Mouse (Mus musculus) layer of hippocampus, adult 9-10 months (tissue): ENCODE measurements around the gene Pgam2.

ENCODE experiments used
- DNase-seq: peaks from one replicate; pipeline ENCODE4 v3.0.0; 2022; ENCODE audit warnings: low spot score

Gene Pgam2

DNA sequence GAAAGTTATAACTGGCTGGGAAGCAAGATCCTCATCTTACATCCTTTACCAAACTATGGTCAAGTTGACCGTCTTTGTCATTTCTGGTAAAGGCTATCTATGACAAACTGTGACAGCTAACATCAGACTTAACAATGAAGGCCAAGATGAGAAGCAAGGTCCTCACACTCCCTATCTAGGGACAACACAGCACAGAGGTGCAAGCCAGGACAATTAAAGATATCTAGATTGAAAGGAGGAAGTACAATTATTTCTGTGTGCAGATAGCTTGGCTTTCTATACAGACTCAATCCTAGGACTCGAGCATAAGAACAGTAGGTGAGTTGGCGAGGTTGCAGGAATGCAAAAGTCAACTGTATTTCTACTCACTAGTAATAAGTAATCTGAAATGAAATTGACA, 2.2 kb upstream of the Pgam2 start:
- DNase-seq, result no peak

DNA sequence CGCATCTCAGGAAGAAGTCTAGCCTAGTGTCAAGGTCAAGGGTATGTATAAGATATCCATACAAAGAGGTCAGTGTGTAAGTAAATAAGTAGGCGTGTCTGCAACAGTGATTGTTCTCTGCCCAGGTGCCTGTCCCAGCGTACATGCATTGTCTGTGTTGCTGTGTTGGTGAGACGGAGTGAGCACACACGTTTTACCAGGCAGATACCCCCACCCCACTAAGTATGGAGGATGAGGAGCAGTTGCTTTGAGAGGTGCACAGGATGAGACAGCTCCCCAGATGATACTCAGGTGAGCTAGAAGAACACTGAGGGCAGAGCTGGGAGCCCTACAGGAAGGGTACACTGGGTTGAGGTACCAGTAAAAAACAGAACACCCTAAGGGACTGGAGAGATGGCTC, 641 bp upstream of the Pgam2 start:
- no peak for DNase-seq

DNA sequence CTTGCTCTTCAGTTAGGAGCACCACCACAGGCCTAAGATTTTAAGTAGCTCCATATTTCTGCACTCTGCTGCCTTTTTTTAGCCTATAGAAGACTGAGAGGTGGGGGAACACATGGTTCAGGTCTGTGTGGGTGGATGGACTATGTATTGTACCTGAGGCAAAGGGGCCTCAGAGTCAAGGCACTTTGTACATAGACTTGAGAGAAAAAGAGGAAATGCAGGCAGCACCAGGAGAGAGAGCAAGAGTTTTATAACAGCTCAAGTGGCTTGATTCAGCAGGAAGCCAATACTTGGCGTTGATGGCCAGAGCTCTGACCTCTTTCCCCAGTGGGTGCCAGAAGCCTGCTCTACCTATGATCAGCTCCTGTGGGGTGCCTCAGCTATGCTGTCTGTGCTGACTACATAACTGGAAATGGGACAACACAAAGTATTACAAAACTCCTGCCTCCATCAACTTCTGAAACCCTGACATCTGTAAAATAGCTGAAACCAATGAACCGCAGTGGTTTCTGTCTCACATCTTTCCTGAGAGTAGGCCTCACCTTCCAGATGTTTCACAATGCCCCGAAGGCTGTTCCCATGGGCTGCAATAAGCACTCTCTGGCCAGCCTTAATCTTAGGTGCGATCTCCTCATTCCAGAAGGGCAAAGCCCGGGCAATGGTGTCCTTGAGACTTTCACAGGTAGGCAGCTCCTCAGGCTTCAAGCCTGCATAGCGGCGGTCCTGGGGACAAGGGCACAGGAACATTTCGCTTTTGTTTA, 896 bp downstream of the Pgam2 start:
- no peak for DNase-seq

DNA sequence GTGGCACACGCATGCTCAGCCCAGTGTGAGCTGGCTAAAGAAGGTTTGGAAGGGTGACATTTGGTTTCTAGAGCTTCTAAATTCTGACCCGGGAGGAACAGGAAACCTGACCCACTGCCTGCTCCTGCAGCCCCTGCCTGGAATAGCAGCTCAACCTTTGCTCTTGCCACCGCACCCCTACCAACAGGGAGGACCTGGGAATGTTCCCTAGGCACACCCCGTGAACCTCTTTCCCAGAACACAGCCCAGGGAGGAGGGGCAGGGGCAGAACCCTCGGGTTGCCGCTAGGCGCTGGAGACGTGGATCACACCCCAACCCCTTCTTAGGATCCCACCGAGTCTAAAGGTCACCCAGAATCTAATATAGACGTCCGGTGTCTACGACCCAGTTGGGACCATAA, 1.5 kb downstream of the Pgam2 start:
- no peak for DNase-seq

DNA sequence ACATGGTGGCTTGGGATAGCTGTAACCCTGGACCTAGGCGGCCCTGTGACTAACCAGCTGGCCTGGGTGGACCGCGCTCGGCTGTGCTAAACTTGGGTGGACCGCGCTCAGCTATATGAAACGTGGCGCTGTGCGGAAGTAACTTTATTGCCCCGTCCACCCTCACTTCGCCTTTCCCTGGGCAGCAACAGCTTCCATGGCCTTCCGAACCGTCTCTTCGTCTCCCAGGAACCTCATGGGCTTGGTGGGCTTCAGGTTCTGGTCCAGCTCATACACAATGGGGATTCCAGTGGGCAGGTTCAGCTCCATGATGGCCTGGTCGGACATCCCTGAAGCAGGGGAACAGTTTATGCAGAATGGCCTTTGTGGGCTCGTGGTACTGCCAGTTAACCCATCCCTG, 2.0 kb downstream of the Pgam2 start:
- DNase-seq, result no peak

DNA sequence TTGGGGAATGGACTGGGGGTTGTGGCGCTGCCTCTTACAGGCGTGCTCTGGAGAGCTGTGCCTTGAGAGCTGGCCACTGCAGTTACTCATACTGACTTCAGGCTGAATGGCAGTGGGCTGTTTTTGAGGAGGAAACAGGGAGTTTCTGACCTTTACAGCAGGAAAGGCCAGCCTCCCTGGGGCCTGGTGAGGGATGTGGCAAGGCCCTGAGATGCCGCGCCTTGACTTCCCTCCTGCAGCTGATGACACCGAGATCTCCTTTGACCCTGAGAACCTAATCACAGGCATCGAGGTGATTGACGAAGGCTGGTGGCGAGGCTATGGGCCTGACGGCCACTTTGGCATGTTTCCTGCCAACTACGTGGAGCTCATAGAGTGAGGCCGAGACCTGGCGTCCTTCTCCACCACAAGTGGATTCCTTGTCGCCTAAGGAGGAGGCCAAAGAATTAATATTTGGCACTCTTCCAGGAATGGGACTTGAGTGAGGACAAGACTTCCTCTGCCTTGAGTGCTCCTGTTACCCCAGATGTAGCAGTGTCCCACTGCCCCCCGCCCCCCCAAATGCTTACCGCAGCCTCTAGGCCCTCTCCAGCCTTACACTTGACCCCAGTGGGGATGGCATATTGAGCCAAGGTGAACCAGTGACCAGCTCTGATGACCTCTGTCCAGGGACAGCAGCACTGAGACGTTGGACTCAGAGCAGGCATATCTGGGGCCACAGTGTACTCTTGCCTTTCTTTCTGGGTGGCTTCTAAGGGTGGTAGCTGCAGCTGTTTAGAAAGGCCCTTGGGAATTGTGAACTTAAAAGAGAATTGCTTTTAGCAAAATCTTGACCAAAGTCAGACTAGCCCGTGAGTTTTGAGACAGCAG, 3.7 kb downstream of the Pgam2 start:
- DNase-seq, result no peak

DNA sequence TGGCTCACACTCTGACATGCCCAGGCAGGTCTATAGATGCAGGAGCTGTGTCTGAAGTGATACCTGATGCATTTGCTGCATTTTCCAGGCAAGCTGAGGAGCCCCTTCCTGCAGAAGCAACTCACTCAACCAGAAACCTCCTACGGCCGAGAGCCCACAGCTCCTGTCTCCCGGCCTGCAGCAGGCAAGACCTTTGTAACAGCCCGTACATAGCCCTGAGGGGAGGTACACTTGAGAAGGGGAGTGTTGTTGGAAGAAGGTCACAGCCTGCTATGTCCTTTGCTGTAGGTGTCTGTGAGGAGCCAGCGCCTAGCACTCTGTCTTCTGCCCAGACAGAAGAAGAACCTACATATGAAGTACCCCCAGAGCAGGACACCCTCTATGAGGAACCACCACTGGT, 5.6 kb downstream of the Pgam2 start:
- no peak for DNase-seq

DNA sequence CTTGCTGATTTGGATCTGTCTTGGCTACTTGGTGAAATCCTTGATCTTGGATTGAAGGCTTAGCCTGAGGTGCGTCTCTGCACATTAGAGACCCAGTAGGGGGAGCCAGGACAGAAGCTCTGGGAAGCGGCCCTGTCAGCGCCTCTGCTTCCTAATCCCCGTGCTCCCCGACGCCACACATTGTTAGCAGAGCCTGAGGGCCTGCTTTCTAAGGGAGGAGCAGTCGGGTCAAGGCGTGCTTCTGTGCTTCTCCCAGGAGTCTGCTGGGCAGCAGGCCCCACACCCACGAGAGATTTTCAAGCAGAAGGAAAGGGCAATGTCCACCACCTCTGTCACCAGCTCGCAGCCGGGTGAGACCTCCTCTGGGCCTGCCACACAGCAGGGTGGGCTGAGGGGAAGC, 6.2 kb downstream of the Pgam2 start:
- no peak for DNase-seq

DNA sequence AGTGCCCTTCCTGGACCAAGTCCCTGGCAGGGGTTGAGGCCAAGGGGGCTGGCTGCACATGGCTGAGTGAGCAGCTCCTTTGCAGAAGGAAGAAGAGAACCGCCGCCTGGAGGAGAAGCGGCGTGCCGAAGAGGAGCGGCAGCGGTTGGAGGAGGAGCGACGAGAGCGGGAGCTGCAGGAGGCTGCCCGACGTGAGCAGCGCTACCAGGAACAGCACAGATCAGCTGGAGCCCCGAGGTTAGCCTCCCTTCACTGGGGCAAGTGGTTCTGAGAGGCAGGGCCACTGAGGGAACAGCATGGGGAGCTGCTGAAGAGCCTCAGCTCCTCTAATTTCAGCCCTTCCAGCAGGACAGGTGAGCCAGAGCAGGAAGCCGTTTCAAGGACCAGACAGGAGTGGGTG, 6.6 kb downstream of the Pgam2 start:
- DNase-seq, result no peak

DNA sequence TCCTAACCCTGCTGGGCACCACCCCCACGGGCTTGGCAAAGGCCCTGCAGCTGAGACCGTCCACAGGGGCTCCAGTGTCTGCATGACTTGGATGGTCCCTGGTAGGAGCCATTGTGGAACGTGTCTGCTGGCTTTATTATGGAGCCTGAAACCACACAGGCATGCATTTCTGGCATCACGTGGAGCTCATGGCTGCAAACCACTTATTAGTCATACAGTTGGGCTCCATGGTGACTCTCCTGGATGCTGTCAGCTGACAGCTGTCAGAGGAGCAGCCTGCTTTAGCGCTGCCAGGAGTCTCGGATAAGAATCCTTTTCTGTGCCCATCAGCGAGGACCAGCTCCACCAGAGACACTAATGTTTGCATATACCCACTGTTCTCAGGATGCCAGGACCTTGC, 7.8 kb downstream of the Pgam2 start:
- peak; percentile 44 for DNase-seq

DNA sequence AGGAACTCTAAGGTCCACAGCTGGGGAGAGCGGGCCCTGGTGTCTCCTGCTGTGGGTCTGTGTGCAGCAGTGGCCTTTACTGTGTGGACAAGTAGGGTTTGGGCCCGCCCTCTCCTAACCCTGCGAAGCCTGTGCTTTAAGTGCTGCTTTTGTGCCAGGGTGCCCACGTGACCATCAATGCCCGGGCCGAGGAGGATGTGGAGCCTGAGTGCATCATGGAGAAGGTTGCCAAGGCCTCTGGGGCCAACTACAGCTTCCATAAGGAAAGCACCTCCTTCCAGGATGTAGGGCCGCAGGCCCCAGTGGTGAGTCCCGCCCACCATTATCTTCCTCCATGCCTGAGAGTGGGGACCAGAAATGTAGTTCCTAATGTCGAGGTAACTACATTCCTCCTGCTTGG, 8.2 kb downstream of the Pgam2 start:
- DNase-seq, result no peak

DNA sequence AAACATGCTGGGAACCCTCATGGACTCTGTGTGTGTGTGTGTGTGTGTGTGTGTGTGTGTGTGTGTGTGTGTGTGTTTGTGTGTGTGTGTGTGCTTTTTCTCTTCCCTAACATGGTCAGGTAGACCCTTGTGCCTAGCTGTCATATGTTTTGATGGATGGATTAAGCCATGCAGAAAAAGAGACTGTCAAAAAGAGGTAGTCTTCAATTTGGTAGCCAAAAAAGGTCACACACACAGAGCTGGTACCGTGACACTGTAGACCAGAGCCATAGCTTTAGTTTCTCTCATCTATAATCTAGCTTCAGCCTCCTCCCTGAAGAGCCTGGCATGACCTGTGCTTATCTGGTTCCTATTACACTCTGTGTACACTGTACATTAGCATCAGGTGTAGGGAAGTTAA, 13.1 kb downstream of the Pgam2 start:
- DNase-seq, result no peak

DNA sequence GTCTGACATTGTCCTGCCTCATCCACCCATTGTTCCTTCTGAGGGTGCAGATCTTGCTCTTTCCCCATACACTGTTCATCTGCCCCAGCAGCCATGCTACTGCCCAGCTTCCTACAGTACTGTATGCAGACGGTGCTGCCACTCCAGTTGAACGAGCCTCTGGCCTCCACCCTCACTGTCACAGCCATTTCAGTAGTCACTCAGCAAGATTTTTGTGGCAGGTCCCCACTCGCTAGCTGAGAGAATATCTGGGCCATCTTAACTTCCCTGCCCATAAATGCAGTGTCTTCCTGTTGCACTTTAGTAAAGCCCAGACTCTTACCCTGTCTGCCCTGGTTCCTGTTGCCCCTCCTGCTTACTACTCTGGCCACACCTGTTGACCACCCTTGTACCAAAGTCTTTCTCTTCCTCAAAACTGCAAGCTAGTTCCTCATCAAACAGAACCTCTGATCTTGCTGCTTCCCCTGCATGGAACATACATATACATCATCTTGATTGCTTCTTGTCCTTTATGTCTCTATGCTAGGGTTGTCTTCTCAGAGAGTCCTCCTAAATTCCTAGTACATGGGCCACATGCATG, 13.7 kb downstream of the Pgam2 start:
- DNase-seq, result no peak

DNA sequence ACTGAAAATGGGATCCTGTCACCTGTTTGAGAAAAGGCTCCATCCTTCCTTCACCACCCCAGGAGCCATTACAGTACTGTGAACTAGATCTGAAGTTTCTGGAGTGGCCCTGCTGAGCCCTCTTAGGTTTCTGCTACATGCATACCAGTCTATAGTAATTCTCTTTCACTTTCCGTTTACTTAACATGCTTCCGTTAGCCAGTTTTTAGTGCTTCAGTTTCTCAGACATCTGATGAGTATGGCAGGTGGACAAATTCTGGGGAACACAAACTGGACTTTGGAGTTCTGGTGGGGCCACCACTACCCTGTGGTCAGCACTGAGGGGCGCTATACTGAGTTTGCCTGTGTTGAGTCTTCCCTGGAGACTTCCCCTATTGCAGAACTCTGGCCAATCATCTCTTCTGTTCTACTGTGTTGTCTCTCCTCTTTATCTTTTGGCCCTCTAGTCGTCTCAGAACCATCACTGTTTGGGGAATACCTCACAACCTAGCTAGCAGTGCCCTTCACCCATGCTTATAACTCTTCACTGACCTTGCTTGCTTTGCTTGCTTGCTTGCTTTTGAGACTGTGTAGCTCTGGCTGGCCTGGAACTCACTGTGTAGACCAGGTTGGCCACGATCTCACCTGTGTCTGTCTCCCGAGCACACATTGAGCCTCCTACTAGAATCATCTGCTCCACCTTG, 14.3 kb downstream of the Pgam2 start:
- DNase-seq, result no peak

DNA sequence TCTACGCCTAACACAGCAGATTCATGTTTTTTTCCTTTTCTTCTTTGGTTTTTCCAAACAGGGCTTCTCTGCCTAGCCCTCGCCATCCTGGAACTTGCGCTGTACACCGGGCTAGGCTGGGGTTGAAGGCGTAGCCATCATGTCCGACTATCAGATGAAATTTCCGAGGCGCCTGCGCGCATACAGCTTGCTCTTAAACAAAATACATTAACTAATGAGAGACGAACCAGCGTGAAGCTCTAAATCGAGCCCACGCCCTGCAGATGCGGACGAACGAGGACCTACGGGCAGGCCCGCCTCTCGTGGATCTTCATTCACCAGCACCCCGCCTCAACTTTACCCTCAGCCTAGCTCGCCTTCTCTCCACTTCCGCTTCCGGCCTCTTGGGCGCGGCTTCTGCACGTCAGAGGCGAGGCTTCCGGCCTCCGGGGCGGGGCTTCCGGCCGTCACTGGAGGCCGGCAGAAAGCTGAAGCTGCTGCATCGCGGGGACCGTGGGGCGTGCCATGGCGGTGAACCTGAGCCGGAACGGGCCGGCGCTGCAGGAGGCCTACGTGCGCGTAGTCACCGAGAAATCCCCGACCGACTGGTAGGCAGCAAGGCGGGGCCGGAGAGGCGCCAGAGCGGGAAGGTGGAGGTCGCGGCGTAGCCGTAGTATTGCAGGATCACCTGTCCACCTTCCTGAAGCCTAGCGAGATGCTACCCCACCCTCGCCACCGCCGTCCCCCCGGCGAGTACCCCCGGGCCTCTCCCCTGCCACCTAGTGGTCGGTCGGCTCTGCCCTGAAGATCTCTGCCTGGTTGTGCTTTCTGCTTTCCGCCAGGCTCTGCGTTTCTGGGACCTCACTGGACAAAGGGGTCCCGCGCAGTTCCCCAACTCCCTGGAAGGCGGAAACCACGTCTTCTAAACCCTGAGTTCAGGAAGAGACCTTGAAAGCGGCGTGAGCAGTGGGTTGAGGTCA, 15.2 kb downstream of the Pgam2 start, which contains the start of gene Dbnl:
TSS of gene Dbnl (plus strand) at position 433 of the 959 bp plus-strand sequence.
- DNase-seq, result peak; percentile 75

DNA sequence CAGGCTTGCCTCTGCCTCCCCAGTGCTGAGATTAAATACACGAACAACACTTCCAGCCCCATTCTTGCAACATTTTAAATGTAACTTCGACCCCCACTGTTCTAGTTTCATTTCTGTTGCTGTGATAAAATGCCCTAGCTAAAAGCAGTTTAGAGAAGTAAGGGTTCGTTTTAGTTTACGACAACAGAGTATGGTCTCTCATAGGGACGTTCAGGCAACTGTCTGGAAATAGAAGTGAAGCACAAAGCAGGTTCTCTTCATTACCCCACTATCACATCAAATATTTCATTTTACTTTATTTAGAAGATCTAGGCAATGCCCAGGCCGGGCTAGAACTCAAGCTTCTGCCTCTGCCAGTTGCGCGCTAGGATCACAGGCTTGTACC, 15.9 kb downstream of the Pgam2 start:
- no peak for DNase-seq

DNA sequence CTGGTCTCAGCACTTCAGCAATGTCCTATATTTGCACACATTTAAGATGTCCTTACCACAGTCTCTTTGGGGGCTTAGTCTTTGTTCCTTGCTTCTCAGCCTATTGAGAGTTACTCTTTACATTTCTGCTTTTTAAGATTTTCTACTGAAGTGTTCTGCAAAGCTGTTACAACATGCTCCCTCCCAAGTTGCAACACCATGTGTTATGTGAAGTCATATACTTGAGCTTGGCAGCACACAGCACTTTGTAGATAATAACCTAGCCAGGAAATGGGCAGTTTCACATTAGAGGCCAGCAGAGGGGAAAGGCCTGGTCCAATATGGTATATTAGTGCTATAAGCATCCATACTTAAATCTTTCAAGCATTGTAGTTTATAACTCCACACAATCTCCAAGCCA, 17.8 kb downstream of the Pgam2 start:
- no peak for DNase-seq

DNA sequence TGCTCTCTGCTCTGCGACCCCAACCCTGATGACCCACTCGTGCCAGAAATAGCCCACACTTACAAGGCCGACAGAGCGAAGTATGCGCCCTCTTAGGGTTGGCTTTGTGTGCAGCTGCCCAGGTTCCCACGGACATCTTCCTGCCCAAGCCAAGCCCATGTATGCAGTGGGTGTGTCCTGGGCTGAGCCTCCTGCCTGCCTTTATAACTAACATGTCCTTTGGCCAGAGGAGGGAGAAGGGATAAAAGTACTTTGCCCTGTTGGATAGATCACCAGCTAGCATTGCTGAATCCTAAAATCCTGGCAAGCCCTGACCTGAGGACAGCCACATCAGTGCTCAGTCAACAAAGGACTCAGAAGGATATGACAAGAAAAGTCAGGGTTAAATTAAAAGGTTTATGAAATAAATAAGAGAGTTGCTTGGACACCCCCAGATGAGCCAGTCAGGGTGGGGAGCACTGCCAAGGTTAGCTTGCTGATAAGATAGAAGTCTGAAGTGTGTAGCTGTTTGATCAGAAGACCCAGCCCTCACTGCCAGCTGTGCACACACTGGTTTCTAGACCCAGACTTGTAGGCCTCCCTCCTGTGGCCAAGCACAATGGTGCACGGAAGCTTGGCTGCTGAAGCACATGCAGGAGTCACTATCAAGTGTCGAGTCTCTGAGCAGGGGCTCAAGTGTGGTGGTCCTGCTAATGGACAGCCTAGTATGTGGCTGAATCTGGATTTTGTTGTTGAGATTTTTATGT, 21.2 kb downstream of the Pgam2 start:
- DNase-seq, result no peak

DNA sequence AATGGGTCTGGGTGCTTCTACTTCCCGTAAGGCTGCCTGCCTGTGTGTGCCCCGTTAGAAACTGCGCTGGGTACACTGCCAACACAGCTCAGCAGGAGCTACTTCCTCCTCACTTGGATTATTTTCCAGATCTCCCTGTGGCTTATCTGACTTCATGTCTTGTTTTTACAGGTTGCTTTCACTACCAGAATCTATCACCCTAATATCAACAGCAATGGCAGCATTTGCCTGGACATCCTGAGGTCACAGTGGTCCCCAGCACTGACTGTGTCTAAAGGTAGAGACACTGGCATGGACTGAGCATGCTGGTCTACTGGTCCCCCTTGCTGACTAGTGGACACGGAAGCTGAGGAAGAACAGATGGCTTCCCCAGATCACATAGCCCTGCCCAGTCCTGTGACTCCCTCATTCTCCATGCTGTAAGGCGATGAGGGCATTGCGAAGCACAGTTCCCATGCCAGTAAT, 23.5 kb downstream of the Pgam2 start:
- DNase-seq, result no peak

DNA sequence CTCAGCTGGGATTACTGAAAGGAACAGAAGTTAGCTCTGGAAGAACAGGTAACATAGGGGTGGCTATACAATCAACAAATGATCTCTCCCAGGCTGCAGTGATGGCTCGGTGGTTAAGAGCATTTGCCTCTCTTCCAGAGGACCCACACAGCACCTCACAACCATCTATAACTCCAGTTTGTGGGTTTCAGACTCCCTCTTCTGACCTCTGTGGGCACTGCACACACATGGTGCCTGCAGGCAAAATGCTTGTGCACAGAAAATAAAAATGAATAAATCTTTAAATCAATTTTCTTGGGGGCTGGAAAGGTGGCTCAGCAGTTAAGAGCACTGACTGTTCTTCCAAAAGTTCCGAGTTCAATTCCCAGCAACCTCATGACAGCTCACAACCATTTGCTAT, 25.1 kb downstream of the Pgam2 start:
- DNase-seq, result no peak

DNA sequence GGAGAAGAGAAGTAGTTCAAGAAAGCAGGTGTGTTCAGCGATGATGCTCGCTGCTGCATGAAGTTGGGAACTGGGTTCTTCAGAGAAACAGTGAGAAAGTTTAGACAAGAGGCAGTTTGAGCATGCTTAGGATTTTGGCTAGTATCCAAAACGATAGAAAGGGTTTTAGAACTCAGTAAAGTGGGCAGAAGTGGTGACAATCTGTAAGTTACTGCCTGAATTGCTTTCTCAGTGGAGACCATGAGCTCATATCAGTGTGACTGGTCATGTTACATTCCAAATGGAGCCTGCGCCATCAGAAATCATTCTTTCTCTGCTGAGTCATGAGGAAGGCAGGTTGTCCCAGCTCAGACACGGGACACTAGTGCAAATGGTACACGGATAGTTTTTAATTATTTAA, 37.5 kb downstream of the Pgam2 start:
- DNase-seq, result no peak
